Mouse (Mus musculus) adrenal gland, adult 8-10 months (tissue): ENCODE data around the gene Ptprk. TPM values are rescaled to one million over a fixed set of nuclear protein-coding genes. Genes with fewer than 3 reads are reported as not detected.
A peak's percentile ranks its signal among the peaks of the same experiment; 100 is the strongest.

Source experiments
- DNase-seq: peaks from one replicate; pipeline ENCODE4 v3.0.0; 2022
- total RNA-seq, 4 experiments: library from RNA; stranded (reverse); gene quantifications; 2 replicates each; pipeline ENCODE4 v1.2.4; 2022

The Ptprk gene
- total RNA-seq, 4 experiments from 2014 or later = 10.6 to 11.7 (median 11.5) TPM

- peak; percentile 12 for DNase-seq
Observed at GRCm38 (mm10) chr10:28113879-28114278, 39.3 kb downstream of the Ptprk start.

DNA sequence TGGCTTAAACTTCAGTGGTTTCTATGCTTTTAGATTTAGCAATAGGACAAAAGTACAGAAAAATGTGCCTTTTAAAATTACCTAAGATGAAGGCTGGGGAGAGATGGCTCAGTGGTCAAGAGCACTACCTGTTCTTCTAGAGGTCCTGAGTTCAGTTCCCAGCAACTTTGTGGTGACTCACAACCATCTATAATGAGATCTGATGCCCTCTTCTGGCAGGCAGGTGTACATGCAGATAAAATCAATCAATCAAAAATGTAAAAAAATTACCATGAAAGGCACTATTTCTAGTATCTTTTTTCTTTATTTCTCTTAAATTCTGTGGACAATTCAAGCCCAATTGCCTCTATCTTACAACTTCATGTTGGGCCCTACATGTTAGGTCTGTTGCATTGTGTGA is 42.4 kb downstream of the Ptprk start:
- DNase-seq = no peak

GRCm38 (mm10) chr10:28118783-28119365 is 44.3 kb downstream of the Ptprk start:
- no peak for DNase-seq

DNA sequence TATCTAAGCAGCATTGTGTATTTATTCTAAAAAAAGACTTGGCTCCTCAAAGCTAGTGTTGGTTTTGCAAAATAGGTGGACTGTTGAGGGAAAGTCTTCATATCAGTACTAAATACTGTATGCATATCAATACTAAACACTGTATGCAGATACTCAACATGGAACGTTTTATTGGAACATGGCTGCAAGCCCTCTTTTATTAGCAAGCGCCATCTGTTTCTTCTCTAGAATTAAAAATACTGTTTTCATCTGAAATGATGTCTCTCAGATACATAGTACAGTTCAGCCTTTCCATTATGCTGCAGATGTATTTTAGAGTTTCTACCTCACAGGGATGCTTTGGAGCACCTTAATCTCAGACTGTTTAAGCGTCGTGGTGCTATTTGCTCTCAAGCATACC is 49.3 kb downstream of the Ptprk start:
- no peak for DNase-seq

DNA sequence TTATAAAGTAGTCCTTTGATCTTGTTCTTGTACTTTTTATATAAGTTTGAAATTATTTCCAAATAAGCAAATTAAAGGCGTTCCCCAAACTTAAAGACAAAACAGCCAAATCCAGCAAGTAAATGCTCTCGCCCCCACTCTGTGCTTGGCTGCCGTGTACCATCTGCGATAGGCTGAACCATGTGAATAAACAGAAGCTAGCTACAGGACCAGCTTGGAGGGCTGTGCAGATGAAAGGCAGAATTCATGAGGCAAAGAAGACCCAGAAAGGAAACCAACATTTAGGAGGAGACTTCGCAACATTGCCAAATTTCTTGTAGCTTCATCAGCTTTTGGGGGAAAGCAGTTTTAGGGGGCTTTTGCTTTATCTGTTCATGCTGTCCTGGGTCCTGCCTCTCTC is 53.4 kb downstream of the Ptprk start:
- DNase-seq = no peak

- DNase-seq = no peak
Observed at GRCm38 (mm10) chr10:28128450-28128849, 53.8 kb downstream of the Ptprk start.

GRCm38 (mm10) chr10:28130422-28130821 is 55.8 kb downstream of the Ptprk start:
- DNase-seq = no peak

GRCm38 (mm10) chr10:28133770-28134169 is 59.1 kb downstream of the Ptprk start:
- DNase-seq = no peak

- no peak for DNase-seq
Observed at GRCm38 (mm10) chr10:28138399-28138798, 63.8 kb downstream of the Ptprk start.

GRCm38 (mm10) chr10:28144459-28144858 is 69.8 kb downstream of the Ptprk start:
- DNase-seq = no peak

- DNase-seq = no peak
Observed at GRCm38 (mm10) chr10:28145326-28145725, 70.7 kb downstream of the Ptprk start.

- no peak for DNase-seq
Observed at GRCm38 (mm10) chr10:28155688-28156685, 81.4 kb downstream of the Ptprk start.

DNA sequence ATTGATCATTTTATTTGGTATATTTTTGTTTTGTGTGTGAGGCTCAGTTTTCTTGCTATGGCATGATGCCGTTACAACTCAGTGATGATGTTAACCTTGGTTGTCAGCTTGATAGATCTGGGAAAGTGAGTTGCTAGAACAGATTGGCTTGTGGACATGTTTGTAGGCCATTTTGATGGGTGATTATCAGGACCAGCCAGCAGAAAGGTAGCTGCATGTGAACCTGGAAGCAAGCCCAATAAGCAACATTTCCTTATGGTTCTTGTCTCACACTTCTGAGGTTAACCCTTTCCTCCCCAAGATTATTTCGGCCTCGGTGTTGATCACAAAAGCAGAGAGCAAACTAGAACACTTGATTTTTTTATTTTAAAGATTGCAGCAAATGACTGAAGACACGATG is 85.1 kb downstream of the Ptprk start:
- DNase-seq = no peak

- no peak for DNase-seq
Observed at GRCm38 (mm10) chr10:28161306-28161705, 86.7 kb downstream of the Ptprk start.

GRCm38 (mm10) chr10:28164250-28164649 is 89.6 kb downstream of the Ptprk start:
- DNase-seq = no peak

GRCm38 (mm10) chr10:28164746-28165145 is 90.1 kb downstream of the Ptprk start:
- no peak for DNase-seq

DNA sequence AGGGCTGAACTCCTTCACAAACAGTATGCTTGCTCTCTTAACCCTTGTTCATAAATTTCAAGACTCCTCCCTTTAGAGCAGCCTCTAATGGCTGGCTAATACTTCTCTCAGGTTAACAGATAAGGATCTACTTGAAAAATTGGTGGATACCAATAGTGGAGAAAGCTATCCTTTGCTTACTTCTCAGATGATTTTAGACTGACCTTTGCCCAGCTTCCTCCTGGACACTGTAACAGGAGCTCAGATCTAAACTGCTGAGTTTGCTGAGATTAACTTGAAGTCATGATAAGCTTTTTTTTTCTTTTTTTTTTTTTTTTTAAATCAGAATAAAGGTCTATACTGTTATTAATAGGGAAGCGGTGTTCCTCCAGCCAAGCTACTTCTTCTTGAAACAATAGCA is 92.0 kb downstream of the Ptprk start:
- no peak for DNase-seq

GRCm38 (mm10) chr10:28167097-28167496 is 92.5 kb downstream of the Ptprk start:
- no peak for DNase-seq

GRCm38 (mm10) chr10:28171196-28171595 is 96.6 kb downstream of the Ptprk start:
- no peak for DNase-seq

- DNase-seq = no peak
Observed at GRCm38 (mm10) chr10:28178876-28179275, 104.3 kb downstream of the Ptprk start.

- no peak for DNase-seq
Observed at GRCm38 (mm10) chr10:28182081-28182480, 107.5 kb downstream of the Ptprk start.

GRCm38 (mm10) chr10:28184675-28185074 is 110.1 kb downstream of the Ptprk start:
- DNase-seq = no peak

- no peak for DNase-seq
Observed at GRCm38 (mm10) chr10:28185326-28185725, 110.7 kb downstream of the Ptprk start.
